Mouse (Mus musculus): ENCODE data around the gene Gpr160. TPM values are rescaled to one million over a fixed set of nuclear protein-coding genes. Genes with fewer than 3 reads are reported as not detected.

The Gpr160 gene
- total RNA-seq, 2 experiments from 2014 or later, result 1.2 to 1.3 TPM

DNA sequence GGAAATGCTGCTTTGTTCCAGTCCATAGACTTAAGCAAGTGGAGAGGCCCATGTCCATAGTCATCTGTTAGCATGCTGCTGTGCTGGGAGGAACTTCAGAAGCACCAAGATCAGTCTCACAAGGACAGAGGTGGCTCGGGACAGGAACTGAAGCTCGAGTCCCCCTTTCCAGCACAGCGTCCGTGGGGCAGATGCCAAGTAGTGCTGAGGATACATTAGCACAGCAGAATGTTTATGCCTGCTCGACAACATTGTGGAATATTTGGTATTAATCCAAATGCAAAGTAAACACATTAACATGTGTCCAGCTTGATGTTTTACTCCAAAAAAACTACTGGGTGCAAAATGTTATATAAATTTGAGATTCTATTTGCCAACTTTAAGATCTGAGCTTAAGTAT lies 41.0 kb downstream of the Gpr160 start:
- no peak for DNase-seq (ENCODE audit: extremely low spot score in 1 of 2, low spot score in 1 of 2)

DNA sequence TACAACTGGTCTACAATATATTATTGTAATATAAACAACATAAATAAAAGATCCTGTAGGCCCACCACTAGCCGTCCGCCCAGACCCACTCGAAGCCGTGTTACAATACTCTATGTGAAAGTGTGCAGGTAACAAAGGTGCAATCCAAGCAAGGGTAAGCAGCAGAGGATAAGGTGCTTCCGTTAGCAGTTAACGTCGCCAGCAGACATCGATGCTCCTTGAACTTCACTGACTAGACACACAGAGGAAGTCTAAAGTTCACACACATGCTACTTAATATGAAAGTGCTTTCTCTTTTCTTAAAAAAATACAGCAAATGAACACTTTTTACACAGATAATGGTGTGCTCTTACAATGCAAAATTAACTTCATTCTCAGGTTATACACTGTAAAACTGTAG lies 43.7 kb downstream of the Gpr160 start:
- no peak for DNase-seq (ENCODE audit: extremely low spot score in 1 of 2, low spot score in 1 of 2)

DNA sequence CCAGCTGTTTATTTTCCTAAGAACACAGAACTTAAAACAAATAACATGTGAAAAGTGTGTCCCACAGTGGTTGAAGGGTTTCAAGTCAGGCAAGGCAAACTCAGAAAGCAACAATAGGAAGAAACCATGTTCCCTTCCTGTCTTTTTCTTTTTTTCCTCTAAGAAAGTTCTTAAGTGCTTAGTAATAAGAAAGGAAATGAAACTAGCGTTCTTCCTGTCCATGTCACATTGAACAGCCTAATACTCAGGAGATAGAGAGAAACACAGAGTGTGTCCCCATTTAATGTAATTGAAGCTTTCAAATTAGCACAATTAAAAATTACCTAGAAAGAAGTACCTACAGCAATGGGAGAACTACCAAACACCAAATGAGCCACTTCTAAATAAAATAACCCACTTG lies 48.9 kb downstream of the Gpr160 start:
- no peak for DNase-seq (ENCODE audit: extremely low spot score in 1 of 2, low spot score in 1 of 2)

DNA sequence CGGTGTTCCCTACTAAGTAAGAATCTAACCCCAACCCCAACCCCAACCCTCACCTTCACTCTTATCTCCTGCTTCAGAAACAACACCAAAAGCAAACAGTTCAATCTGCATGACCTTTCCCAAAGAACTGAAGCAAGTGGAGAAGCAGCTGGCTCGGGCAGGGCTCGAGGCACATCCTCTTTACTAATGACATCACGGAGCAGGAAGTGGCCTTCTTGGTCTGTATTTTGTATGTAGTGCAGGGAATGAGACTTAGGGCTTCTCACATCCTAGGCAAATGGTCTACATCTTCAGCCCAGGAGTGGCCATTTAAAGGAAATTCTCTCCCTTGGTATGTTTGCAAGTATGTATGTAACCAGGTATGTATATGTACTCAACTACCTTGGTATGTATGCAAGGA lies 61.4 kb downstream of the Gpr160 start:
- DNase-seq (ENCODE audit: extremely low spot score in 1 of 2, low spot score in 1 of 2), result no peak

DNA sequence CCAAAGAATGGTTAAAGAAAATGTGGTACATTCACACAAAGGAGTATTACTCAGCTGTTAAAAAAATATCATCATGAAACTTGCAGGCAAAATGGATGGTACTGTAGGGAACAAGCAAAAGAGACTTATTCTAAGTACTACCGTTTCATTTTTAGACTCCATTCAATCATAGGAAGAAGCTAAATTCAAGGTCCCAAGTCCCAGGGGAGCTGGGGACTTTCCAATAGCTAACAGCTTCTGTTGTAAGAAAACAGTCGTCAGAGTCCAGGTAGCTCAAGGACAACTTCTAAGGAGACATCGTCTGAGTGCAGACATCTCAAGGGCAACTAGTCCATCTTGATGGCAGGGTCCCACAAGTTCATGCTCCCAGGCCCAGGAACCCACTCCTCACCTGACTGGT lies 71.9 kb downstream of the Gpr160 start:
- DNase-seq (ENCODE audit: extremely low spot score in 1 of 2, low spot score in 1 of 2), result no peak

DNA sequence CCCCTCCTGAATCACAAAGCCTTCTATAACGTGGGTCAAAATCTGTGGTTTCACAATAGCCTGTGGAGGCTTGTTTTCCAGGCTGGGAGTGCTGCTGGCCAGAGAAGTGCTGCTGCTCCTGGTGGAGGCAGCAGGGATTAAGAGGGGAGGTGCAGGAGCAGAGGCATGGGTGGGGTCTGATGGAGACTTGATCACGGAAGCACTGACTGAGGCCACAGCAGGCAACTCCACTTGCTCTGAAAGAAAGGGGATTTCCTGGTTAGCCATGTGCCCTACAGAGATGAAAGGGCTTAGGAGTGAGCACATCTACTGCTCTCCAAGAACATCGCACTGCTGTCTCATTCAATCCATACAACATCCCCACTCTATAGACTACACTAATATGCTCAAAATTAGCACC lies 74.1 kb downstream of the Gpr160 start:
- DNase-seq (ENCODE audit: extremely low spot score in 1 of 2, low spot score in 1 of 2), result no peak

DNA sequence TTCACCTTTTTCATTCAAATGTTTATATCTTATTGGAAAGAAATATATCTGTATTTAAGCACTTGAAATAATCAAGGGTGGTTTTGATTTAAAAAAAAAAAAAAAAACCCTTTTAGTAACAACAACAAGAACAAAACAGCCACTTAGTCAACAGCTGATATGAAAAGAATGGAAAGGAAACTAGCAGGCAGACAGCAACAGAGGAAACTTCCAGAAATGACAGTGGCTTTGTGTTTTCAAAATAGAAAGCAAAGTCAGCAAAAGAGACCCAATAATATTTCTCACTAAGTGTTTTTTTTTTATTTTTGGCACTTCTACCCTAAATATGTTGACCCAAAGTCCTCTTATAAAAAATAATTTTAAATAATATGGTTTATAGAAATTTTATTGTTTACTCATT lies 78.6 kb downstream of the Gpr160 start:
- DNase-seq (ENCODE audit: extremely low spot score in 1 of 2, low spot score in 1 of 2), result no peak

Other genes with a start within 250 kb of the Gpr160 start
- gene Lrriq4, start 211.4 kb upstream of the Gpr160 start, total RNA-seq (2021), result not detected
- gene Lrrc34, start 208.1 kb upstream of the Gpr160 start, total RNA-seq (2021), result not detected
- not detected for gene Lrrc31, start 156.1 kb upstream of the Gpr160 start, total RNA-seq (2021)
- not detected for gene Samd7, start 109.7 kb upstream of the Gpr160 start, total RNA-seq (2021)
- gene Sec62, start 63.1 kb upstream of the Gpr160 start, total RNA-seq (2021), result 10 to 100 TPM; 96.2 to 98.3 TPM
- gene Phc3, start 113.5 kb downstream of the Gpr160 start, total RNA-seq (2021), result 10 to 100 TPM; 31.2 to 42.4 TPM
- gene Prkci, start 139.8 kb downstream of the Gpr160 start, total RNA-seq (2021), result 10 to 100 TPM; 56.8 to 63.4 TPM
- 10 to 100 TPM; 67.6 to 70.0 TPM for gene Skil, start 239.1 kb downstream of the Gpr160 start, total RNA-seq (2021)